In the genomic region with DNA sequence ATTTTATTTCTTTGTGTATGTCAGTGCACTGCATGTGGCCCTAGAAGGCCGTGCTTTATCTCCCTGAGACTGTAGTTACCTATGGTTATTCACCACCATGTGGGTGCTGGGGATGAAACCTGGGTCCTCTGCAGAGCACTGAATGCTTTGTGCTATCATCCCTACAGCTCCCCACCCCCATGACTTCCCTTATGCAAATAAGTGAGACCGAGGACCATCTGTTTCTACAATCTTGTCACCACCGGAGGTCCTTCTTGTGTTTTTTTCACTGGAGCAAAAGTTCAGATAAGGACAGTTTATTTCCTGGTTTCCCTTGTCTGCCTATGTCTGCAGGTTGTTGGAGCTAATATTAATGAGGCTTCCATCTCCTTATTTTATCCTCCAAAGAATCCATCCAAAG, we compare ENCODE assay signal across 24 mouse cellular contexts.
"Had no signal": no experiment of that assay in that cellular context is flagged by ENCODE, and none has a peak within 500 bp of the region (broad histone marks: within the 10 kb centered on the region; RNA-seq: fewer than 3 reads in every experiment).

No protein-coding gene starts in this region.

- H3K4me2 ChIP-seq: heart, embryonic 11.5 days; heart, embryonic 13.5 days; heart, embryonic 15.5 days; hindbrain, embryonic 13.5 days; hindbrain, embryonic 15.5 days; kidney, embryonic 15.5 days; limb, embryonic 13.5 days; limb, embryonic 15.5 days; liver, embryonic 12.5 days had no signal

- H3K36me3 ChIP-seq: heart, embryonic 13.5 days; heart, embryonic 15.5 days; hindbrain, embryonic 13.5 days; hindbrain, embryonic 15.5 days; kidney, embryonic 15.5 days; limb, embryonic 13.5 days; limb, embryonic 15.5 days; liver, embryonic 12.5 days had no signal

- H3K27me3 ChIP-seq: heart, embryonic 13.5 days; heart, embryonic 15.5 days; hindbrain, embryonic 13.5 days; hindbrain, embryonic 15.5 days; kidney, embryonic 15.5 days; limb, embryonic 13.5 days; limb, embryonic 15.5 days; liver, embryonic 12.5 days had no signal

- H3K4me3 ChIP-seq: gastrocnemius, adult 2 months; heart, embryonic 13.5 days; heart, embryonic 15.5 days; hindbrain, embryonic 13.5 days; hindbrain, embryonic 15.5 days; kidney, embryonic 15.5 days; limb, embryonic 13.5 days; limb, embryonic 15.5 days; liver, embryonic 12.5 days had no signal

- H3K4me1 ChIP-seq: heart, embryonic 15.5 days; hindbrain, embryonic 13.5 days; hindbrain, embryonic 15.5 days; kidney, embryonic 15.5 days; limb, embryonic 13.5 days; limb, embryonic 15.5 days; liver, embryonic 12.5 days had no signal

- DNase-seq: gastrocnemius, adult 2 months; gastrocnemius, postnatal 10 days; gastrocnemius, postnatal 36 days; heart, postnatal 14 days; kidney, adult 11 months; kidney, adult 2 months; kidney, adult 9 months; kidney, postnatal 14 days; kidney, postnatal 36 days; layer of hippocampus, adult 9-11 months; layer of hippocampus, postnatal 36 days; lung, adult 18-20 months had no signal

- H3K9ac ChIP-seq: heart, embryonic 13.5 days; heart, embryonic 15.5 days; hindbrain, embryonic 13.5 days; hindbrain, embryonic 15.5 days; kidney, embryonic 15.5 days; limb, embryonic 13.5 days; limb, embryonic 15.5 days; liver, embryonic 12.5 days; liver, embryonic 14.5 days had no signal

- H3K27ac ChIP-seq: gastrocnemius, adult 2 months; heart, embryonic 13.5 days; heart, embryonic 15.5 days; hindbrain, embryonic 13.5 days; hindbrain, embryonic 15.5 days; hindbrain, postnatal 0 days; kidney, embryonic 15.5 days; kidney, postnatal 0 days; limb, embryonic 13.5 days; limb, embryonic 15.5 days; liver, embryonic 12.5 days; liver, embryonic 14.5 days had no signal

- H3K9me3 ChIP-seq: heart, embryonic 13.5 days; heart, embryonic 15.5 days; hindbrain, embryonic 13.5 days; hindbrain, embryonic 15.5 days; kidney, embryonic 15.5 days; limb, embryonic 13.5 days; limb, embryonic 15.5 days; liver, embryonic 12.5 days had no signal
